Mouse (Mus musculus) forebrain, embryonic 16.5 days (tissue): ENCODE measurements around the gene Dhx37. TPM values are rescaled to one million over a fixed set of nuclear protein-coding genes. Genes with fewer than 3 reads are reported as not detected.
"Not testable (repeated sequence)": the region's sequence is repeated elsewhere in the genome, so short reads cannot be mapped to it uniquely, and the experiment has no call there.

Experiments
- ATAC-seq: fragments of 200-750 bp; cut with Nextera tagmentation; 2 replicates; pipeline ENCODE4 v1.8.0; 2017; ENCODE audit warnings: mild to moderate bottlenecking, moderate library complexity
- H3K27ac ChIP-seq: fragments of 300-500 bp; sonication (generic); 2 replicates; pipeline ENCODE4 v1.5.1; 2014; ENCODE audit warnings: low read length, control low read depth
- H3K27me3 ChIP-seq: fragments of 300-500 bp; sonication (generic); replicated peaks from 2 replicates; pipeline ENCODE4 v1.6.1; 2014; ENCODE audit warnings: low read length; ENCODE audit not compliant: control insufficient read depth, insufficient read depth
- H3K36me3 ChIP-seq: fragments of 300-500 bp; sonication (generic); 2 replicates; pipeline ENCODE4 v1.6.1; 2014; ENCODE audit not compliant: control insufficient read depth, insufficient read depth
- H3K4me1 ChIP-seq: fragments of 300-500 bp; sonication (generic); replicated peaks from 2 replicates; pipeline ENCODE4 v1.6.1; 2014; ENCODE audit warnings: low read length; ENCODE audit not compliant: control insufficient read depth, insufficient read depth
- H3K4me2 ChIP-seq: fragments of 300-500 bp; sonication (generic); 2 replicates; pipeline ENCODE4 v1.6.1; 2014; ENCODE audit warnings: mild to moderate bottlenecking, low read length, control low read depth
- H3K4me3 ChIP-seq: fragments of 300-500 bp; sonication (generic); replicated peaks from 2 replicates; pipeline ENCODE4 v1.5.1; 2014; ENCODE audit warnings: mild to moderate bottlenecking, low read length, control low read depth
- H3K9ac ChIP-seq: fragments of 300-500 bp; sonication (generic); replicated peaks from 2 replicates; pipeline ENCODE4 v1.6.1; 2014; ENCODE audit warnings: low read depth, low read length, control low read depth
- H3K9me3 ChIP-seq: fragments of 300-500 bp; sonication (generic); 2 replicates; pipeline ENCODE4 v1.6.1; 2016; ENCODE audit warnings: low read length; ENCODE audit not compliant: control insufficient read depth
- WGBS: fragments of 180-500 bp; shearing (Covaris S2); extraction: QIAGEN DNeasy Blood & Tissue Kit; methylation state at CpG from one replicate; pipeline ENCODE4 v1.1.7; 2014; 5-methylcytosine and 5-hydroxymethylcytosine counted together
- polyA plus RNA-seq: library from polyadenylated mRNA; unstranded; fragments of >200 nt; fragmentation: Nextera tagmentation; extraction: Ambion mirVana; gene quantifications from 2 replicates; pipeline ENCODE4 v1.2.1, GENCODE M21; 2015

Dhx37 gene
- polyA plus RNA-seq, 1 experiment from 2014 or later = 13.5 TPM

DNA sequence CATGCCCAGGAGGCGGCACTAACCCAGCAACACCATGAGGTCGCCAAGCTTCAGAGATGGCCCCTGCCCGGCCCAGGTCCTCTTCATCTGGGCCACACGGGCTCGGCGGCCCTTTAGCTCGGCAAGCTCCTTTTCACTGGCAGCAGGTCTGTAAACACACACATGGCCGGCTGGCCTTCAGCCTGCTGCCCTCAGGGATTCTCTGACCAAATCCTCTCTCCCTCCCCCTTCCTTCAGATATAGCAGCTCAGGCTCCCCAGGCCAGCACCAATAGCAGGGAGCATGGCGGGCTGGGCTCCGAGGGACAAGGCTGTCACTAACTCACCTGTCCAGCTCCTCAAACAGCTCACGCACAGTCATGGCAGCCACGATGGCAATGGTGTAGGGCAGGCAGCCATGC lies 15.3 kb downstream of the Dhx37 start:
- no peaks in the 10 kb centered on the region for H3K9me3 ChIP-seq
- no peak overlapping the region for H3K27ac ChIP-seq
- H3K4me1 ChIP-seq = no peaks in the 10 kb centered on the region
- ATAC-seq = no peak
- H3K36me3 ChIP-seq = peaks cover 62% of the 10 kb centered on the region
- H3K9ac ChIP-seq = no peak overlapping the region
- H3K4me3 ChIP-seq = no peak overlapping the region
- H3K27me3 ChIP-seq = no peaks in the 10 kb centered on the region
- 89% methylated on average over 12 of the region's 12 CpGs for WGBS
- no peak overlapping the region for H3K4me2 ChIP-seq

GRCm38 (mm10) chr5:125416183-125416582 lies 17.7 kb downstream of the Dhx37 start:
- H3K36me3 ChIP-seq = peaks cover 51% of the 10 kb centered on the region
- H3K27me3 ChIP-seq = no peaks in the 10 kb centered on the region
- no peak overlapping the region for H3K27ac ChIP-seq
- no peak overlapping the region for H3K4me2 ChIP-seq
- H3K9ac ChIP-seq = no peak overlapping the region
- 94% methylated on average over 8 of the region's 8 CpGs for WGBS
- H3K4me3 ChIP-seq = no peak overlapping the region
- ATAC-seq = no peak
- no peaks in the 10 kb centered on the region for H3K9me3 ChIP-seq
- H3K4me1 ChIP-seq = no peaks in the 10 kb centered on the region

- Histone ChIP-seq H3K9me3 (no peaks in the 10 kb centered on the region), H3K27ac (no peak overlapping the region)
- no peak for ATAC-seq
Observed at GRCm38 (mm10) chr5:125413763-125414162, 20.2 kb downstream of the Dhx37 start.

GRCm38 (mm10) chr5:125412536-125412935 lies 21.4 kb downstream of the Dhx37 start:
- 87% methylated on average over 8 of the region's 8 CpGs for WGBS
- not testable (repeated sequence) for H3K27me3 ChIP-seq, H3K9me3 ChIP-seq, H3K4me2 ChIP-seq, H3K4me3 ChIP-seq, H3K4me1 ChIP-seq, H3K9ac ChIP-seq, H3K27ac ChIP-seq, ATAC-seq
- H3K36me3 ChIP-seq = peaks cover 29% of the 10 kb centered on the region

More at GRCm38 (mm10) chr5:125413763-125414162, 20.2 kb downstream of the Dhx37 start:
- peaks cover 38% of the 10 kb centered on the region for H3K36me3 ChIP-seq
- H3K27me3 ChIP-seq = no peaks in the 10 kb centered on the region
- H3K4me2 ChIP-seq = no peak overlapping the region
- H3K9ac ChIP-seq = no peak overlapping the region
- 40% methylated on average over 4 of the region's 4 CpGs for WGBS
- no peaks in the 10 kb centered on the region for H3K4me1 ChIP-seq
- no peak overlapping the region for H3K4me3 ChIP-seq

GRCm38 (mm10) chr5:125411972-125412530 lies 21.9 kb downstream of the Dhx37 start:
- no peak for ATAC-seq
- Histone ChIP-seq H3K27me3 (no peaks in the 10 kb centered on the region), H3K4me3 (no peak overlapping the region), H3K4me2 (no peak overlapping the region), H3K36me3 (peaks cover 25% of the 10 kb centered on the region), H3K9me3 (no peaks in the 10 kb centered on the region), H3K27ac (no peak overlapping the region), H3K4me1 (peaks cover 3% of the 10 kb centered on the region), H3K9ac (no peak overlapping the region)
- WGBS = 68% methylated on average over 5 of the region's 5 CpGs

DNA sequence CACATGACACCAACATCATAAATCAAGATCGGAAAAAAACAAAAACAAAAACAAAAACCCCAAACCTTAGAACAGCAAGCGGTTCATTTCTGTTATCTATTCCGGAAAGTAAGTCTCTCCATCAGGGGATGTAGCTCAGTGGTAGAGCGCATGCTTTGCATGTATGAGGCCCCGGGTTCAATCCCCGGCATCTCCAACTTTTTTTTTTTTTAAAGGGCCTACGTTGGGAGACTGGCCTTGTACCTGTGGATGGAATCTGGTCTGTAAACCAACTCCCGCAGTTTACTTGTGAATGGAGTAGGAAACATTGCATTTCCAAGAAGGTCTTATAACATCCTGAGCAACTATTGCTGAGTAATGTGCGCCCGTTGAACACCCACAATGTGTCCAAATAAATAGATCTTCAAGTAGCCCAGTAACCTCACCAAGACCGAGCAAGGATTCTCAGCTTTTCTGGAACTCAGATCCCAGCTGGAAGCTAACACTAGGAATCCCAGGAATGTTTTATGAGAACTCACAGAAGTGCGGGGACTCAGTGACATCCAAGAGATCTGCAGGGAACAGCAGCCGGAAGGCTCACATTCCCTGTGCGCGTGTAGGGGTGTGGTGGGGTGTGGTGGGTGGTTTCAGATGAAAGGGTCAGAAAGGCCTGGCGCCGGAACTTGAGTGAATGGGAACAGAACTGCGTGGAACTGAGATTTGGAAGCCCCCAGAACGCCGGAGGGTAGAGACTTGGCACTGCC lies 24.4 kb downstream of the Dhx37 start:
- H3K27ac ChIP-seq = no peak overlapping the region
- H3K36me3 ChIP-seq = peaks cover 7% of the 10 kb centered on the region
- H3K9me3 ChIP-seq = no peaks in the 10 kb centered on the region
- H3K27me3 ChIP-seq = no peaks in the 10 kb centered on the region
- 11% methylated on average over 20 of the region's 20 CpGs for WGBS
- no peak overlapping the region for H3K9ac ChIP-seq
- peak overlapping the region; percentile 39 for H3K4me2 ChIP-seq
- peak overlapping the region; percentile 28 for H3K4me3 ChIP-seq
- H3K4me1 ChIP-seq = peaks cover 8% of the 10 kb centered on the region
- ATAC-seq = no peak

DNA sequence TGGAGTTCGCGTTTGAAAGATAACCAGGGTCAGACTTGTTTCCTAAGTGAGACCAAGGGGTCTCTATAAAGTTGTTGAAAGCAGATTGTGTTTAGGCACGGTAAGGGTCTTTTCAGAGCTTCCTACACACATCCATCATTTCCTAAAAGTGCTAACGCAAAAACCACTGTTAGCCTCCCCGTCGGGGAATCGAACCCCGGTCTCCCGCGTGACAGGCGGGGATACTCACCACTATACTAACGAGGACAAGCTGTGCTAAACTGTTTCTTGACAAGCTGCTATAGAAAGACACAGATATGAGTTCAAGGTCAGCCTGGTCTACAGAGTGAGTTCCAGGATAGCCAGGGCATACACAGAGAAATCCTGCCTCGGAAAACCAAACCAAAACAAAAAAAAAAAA lies 25.1 kb downstream of the Dhx37 start:
- Histone ChIP-seq H3K9ac (no peak overlapping the region), H3K27me3 (no peaks in the 10 kb centered on the region), H3K4me3 (peak overlapping the region; percentile 28), H3K4me1 (peaks cover 9% of the 10 kb centered on the region), H3K4me2 (peak overlapping the region; percentile 39), H3K36me3 (peaks cover 6% of the 10 kb centered on the region; the same call in 1 of the 2 replicates), H3K27ac (peak overlapping the region; percentile 28; the same call in 1 of the 2 replicates), H3K9me3 (no peaks in the 10 kb centered on the region)
- WGBS = under 1% methylated on average over 13 of the region's 13 CpGs
- peak; percentile 22 for ATAC-seq

DNA sequence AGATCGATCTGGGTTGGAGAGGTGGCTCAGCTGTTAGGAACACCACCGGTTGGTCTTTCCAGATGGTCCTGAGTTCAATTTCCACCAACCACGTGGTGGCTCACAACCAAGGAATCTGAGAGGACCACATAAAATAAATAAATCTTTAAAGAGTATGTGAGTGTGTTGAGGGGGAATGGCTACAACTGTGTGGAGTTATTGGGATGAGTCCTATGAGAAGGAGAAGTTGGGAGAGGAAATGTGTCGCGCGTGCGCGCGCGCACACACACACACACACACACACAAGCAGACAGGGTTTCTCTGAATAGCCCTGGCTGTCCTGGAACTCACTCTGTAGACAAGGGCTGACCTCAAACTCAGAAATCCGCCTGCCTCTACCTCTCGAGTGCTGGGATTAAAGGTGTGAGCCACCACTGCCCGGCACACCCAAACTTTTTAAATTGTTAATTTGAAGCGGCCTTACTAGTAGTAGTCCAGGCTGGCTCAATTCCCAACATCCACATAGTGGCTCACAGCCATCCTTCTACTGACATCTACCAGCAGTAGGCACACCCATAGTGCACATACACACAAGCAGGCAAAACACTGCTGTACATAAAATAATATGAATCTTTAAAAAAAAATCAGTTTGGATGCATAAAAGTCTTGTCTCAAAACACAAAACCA lies 25.9 kb downstream of the Dhx37 start:
- Histone ChIP-seq H3K9me3 (no peaks in the 10 kb centered on the region), H3K4me2 (no peak overlapping the region), H3K4me1 (peaks cover 10% of the 10 kb centered on the region), H3K27ac (no peak overlapping the region; the same call in 1 of the 2 replicates), H3K9ac (no peak overlapping the region), H3K27me3 (no peaks in the 10 kb centered on the region), H3K36me3 (no peaks in the 10 kb centered on the region; the same call in 1 of the 2 replicates), H3K4me3 (no peak overlapping the region)
- WGBS = 71% methylated on average over 14 of the region's 14 CpGs
- no peak for ATAC-seq

GRCm38 (mm10) chr5:125407020-125407830 lies 26.7 kb downstream of the Dhx37 start:
- peak overlapping the region; percentile 81 for H3K9ac ChIP-seq
- H3K36me3 ChIP-seq = no peaks in the 10 kb centered on the region; the same call in 1 of the 2 replicates
- H3K27ac ChIP-seq = peak overlapping the region; percentile 96
- no peak for ATAC-seq
- 56% methylated on average over 13 of the region's 13 CpGs for WGBS
- H3K9me3 ChIP-seq = no peaks in the 10 kb centered on the region
- peaks cover 10% of the 10 kb centered on the region for H3K4me1 ChIP-seq
- H3K4me3 ChIP-seq = peak overlapping the region; percentile 70
- no peaks in the 10 kb centered on the region for H3K27me3 ChIP-seq
- H3K4me2 ChIP-seq = peak overlapping the region; percentile 69
